Mouse (Mus musculus) erythroid progenitor cell, adult 5-6 weeks (primary cell): ENCODE data around the gene Smim13. TPM values are rescaled to one million over a fixed set of nuclear protein-coding genes. Genes with fewer than 3 reads are reported as not detected.
A peak's percentile ranks its signal among the peaks of the same experiment; 100 is the strongest.
"Not testable (repeated sequence)": the region's sequence is repeated elsewhere in the genome, so short reads cannot be mapped to it uniquely, and the experiment has no call there.

ENCODE experiments used
- ATAC-seq: replicated peaks from 2 replicates; pipeline ENCODE4 v1.8.0; 2016; ENCODE audit warnings: moderate number of reproducible peaks, mild to moderate bottlenecking, moderate TSS enrichment, inconsistent platforms; ENCODE audit not compliant: poor library complexity, low FRiP score, severe bottlenecking
- total RNA-seq, 2 experiments: library from RNA; stranded (forward) in 1 of 2; stranded (reverse) in 1 of 2; fragments of 150-400 nt in 1 of 2; fragments of 186-747, 209-891 nt in 1 of 2; gene quantifications; 2 replicates each; pipeline versions ENCODE4 v1.2.3 to v1.2.4; 2015 to 2017; ENCODE audit warnings: low replicate concordance in 2 of 2

Gene Smim13
- total RNA-seq, 2 experiments from 2014 or later = 0.84 to 5.4 TPM

DNA sequence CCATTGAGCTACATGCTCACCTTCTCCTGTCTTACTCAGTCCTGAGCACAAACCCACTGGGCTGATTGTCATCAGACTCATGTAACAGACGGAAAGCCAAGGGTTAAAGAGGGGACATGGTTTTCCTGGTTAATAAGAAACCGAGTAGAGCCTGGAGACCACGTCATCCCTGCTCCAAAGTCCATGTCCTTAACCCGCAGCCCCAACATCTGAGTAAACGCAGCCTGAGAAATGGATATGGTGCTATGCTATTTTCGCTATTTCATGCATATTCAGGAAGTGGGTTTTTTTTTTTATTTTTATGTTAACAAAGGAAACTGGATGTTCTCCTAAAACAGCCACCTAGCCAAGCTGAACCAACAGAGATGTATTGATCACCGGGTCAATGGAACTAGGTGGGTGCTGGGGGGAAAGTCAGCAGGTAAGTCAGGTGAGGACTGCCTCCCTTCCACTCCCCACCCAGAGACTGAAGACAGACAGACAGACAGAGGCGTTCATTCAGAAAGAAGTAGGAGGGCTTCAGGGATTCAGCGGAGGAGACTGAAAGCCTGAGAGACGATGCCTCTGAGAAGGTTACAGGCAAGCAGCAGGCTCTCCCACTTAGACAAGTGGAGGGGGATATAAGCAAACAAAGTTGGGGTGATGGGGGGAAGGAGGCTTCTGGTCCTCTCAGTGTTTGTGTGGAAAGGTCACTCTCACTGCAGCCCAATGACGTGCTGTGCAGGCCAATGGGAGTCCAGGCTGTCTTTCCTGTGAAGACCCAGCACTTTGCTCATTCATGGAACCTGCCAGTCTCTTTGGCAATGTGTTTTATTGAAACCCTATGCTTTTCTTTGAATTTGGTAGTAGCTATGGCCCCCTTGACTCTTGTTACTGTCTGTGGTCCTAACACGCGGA, 13.6 kb upstream of the Smim13 start:
- ATAC-seq = no peak

DNA sequence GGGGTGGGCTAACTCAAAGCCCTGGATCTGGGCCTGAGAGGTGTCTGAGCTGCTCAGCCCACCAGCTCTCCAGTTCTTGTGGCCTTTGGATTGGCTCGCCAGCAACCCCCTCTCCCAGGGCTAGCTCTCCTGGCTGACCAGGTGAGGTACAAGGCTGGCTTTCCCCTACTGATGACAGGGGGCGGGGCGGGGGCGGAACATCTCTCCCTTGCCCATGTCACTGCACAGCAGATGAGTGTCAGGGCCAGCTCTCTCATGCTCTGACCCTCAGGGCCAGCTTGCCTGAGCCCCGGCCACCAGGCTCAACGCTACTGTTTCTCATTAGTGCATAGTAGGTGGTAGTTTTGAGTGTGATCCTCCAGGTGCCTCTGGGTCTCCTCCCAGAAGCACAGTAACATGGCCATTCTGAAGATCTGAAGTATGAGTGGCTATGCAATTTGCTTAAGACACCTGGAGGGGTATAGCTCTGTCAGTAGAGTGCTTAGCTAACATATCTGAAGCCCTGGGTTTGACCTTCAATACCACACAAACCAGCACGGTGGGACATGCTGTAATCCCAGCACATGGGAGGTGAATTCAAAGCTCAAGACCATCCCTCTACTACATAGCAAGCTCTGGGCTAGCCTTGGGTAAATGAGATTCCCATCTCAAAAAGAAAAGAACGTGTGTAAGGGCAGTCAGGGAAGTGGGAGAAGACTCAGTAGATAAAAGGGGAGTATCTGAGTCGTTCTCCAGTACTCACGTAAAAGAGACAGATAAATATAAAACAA, 11.4 kb upstream of the Smim13 start:
- ATAC-seq = 0 out of 2 replicates have a peak, but pooled peaks have one; percentile 16

DNA sequence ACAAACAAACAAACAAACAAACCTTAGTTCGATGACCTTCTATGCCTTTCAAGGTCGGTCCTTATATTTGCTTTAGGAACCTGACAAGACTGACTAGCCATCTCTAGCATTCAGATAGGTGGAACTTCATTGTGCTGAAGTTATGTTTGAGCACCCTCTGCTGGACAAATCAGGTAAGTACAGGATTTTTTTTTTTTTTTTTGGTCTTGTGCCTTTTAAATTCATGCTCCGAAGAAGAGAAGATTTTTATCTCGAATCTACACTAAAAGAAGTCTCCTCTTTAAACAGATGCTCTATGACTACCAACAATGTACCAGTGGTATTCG, 10.9 kb upstream of the Smim13 start:
- 0 out of 2 replicates have a peak, but pooled peaks have one; percentile 50 for ATAC-seq

DNA sequence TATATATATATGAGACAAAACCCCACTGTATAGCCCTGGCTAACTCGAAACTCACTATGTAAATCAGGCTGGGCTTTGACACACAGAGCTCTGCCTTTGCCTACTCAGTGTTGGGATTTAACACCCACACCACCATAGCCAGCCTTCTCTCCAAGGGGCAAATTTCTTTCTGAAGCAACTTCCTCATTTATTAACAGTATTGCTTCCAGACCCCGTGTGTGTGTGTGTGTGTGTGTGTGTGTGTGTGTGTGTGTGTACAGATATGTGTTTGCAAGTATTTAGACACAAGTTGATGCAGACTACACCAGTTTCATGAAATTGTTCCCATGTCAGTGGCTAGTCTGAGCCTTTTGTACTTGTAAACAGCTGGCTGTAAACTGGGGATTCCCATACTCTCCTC, 8.1 kb upstream of the Smim13 start:
- no peak for ATAC-seq

DNA sequence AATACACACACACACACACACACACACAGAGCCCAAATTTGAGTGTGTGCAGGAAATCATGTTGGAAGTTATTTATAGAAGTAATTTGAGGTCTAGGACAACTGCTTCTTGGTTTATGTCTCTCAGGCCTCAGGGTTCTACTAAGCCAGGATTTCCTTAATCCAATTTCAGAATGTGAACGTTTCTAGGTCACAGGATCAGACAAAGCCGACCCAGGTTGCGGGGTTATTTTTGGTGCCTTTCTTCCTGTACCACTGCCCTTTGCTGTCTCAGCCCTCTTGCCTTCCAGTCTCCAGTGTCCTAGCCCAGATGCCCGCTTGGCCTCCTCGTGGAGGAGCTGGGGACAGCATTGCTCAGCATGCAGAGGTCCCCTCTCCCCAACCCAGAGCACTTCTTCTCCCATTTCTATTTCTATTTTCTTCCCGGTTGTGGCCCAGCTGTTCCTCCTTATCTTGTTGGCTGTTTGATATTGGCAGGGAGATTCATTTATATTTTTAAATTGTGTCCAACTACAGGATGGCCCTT, 5.3 kb upstream of the Smim13 start:
- no peak for ATAC-seq

DNA sequence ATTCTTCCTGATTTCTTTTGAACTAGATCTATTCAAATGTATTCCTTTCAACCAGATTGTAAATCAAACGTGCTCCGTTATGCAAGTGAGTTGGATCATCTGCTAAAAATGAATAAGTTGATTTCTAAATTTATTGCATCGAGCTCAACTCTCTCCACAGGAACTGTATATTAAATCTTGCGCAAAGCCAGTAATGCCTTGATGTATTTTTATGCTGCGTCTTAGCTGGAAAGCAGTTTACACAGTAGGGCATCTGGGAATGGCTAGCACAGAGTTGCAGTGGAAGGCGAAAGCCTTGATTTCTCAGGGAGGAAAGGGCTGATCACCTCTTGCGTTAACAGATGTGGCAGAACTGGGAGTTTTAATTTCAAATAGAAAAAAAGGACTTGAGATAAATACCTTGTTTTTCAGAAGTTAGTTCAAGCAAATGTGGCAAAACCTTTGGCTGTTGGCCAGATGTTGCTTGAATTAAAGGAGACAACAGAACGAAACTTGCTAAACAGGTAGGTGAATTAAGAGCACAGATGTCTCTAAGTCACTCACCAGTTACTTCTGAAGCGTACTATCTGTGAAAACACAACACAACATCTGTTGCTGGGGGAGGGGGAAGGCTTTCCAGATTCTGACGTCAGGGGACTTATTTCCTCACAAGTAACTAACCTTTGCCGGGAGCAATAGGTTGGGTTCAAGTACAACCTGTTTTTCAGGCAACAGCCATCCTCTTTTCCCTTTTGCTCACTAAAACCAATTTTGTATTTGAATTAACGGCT, 708 bp upstream of the Smim13 start:
- peak; percentile 46 for ATAC-seq

DNA sequence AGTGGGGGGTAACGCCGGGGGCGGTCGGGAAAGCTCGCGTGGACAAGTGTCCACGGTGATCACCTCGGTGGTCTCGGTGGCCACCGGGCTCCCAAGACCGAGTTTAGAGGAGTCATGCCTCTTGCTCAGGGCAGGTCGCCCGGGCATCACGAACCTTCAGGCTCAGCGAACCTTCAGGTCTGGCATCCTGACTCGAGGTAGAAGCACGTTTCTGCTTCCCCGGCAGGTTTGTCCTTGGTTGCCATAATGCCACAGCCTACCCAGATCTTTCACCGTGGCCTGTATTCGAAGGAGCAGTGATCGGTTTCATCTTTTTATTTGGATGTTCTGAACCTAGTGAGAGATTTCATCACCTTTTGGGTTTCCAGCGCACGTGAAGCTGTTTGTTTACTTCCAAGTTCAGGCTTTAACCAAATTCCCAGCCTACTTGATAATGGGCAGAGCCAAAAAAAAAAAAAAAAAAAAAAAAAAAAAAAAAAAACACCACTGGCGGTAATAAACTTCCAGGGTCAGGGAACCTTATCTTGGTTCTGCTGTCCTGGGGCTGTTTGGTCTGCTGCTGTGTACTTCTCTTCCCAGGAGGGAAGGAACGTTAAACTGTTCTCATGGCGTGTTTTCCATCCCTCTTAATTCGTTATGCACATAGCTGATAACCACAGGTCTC, 806 bp downstream of the Smim13 start:
- no peak; the same call in 1 of the 2 replicates for ATAC-seq

DNA sequence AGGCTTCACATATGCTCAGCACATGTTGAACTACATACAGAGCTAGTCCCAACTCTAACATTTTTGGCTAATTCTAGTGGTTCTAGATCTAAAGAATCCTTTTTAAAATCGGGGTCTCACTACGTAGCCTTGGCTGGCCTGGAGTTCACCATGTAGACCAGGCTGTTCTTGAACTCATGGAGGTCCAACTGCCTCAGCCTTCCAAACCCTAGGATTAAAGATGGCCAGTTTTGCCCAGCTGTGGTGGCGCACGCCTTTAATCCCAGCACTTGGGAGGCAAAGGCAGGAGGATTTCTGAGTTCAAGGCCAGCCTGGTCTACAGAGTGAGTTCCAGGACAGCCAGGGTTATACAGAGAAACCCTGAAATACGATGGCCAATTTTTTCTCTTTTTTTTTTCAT, 1.6 kb downstream of the Smim13 start:
- ATAC-seq = not testable (repeated sequence)

DNA sequence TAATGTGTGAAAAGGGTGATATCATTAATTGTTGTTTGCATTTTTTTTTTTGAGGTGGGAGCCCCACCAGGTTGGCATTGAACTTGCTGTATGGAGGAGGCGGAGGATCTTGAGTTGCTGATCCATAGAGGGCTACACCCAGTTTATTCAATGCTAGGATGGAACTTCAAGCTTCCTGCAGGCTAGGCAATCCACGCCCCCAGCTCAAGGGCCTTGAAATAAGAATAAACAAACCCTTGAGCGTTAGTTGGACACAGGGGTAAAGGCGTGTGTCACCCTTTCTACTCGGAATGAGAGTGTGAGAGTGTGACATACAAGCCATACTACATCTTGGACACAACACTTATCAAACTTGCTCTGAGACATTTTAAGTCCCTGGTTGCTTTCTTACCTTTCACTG, 2.0 kb downstream of the Smim13 start:
- no peak for ATAC-seq

DNA sequence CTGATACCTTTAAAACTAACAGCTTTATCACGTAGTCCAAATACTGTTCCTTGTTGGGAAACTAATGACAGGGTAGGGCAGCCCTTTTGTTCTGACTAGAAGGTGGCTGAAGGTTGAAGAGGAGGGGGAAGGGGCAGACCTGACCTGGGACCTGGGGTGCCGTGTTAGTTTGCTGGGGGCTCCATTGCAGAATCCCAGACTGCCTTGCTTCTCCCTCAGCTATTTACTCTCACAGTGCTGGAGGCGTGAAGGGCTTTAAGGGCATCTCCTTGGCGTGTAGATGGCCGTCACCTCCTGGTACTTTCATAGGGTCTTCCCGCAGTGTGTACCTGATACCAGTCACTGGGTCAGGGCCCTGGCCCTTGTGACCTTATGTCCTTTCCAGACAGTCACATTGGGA, 2.5 kb downstream of the Smim13 start:
- no peak for ATAC-seq

DNA sequence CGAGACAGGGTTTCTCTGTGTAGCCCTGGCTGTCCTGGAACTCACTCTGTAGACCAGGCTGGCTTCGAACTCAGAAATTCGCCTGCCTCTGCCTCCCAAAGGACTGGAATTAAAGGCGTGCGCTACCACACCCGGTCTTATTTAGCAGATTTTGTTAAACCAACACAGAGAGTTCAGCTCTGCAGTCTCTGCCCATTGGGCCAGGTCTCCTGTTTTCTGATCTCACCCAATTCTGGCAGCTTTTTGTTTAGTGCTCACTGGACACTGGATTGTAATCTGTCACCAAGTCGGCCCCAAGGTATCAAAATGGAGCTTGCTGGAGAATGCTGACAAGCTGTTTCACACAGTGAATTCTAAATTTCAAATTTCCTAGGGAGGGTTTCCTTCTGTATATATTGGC, 3.1 kb downstream of the Smim13 start:
- no peak for ATAC-seq

DNA sequence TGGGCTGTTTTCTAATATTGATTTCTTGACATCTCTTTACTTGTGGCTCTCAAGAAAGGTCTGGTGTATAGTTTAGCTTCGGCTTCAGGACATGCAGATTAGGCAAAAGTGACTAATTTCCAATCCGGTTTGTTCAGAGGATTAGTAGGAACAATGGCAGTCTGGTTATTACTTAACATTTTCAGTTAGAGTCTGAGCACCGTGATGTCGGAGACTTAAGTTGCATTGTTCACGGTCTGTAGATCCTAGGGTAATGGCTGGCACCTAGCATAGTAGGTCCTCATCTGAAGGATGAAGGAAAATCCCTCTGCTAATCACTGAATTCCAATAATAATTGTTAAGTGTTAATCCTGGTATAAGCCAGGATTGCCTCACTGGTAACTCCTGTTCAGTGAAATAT, 6.5 kb downstream of the Smim13 start:
- ATAC-seq = no peak

DNA sequence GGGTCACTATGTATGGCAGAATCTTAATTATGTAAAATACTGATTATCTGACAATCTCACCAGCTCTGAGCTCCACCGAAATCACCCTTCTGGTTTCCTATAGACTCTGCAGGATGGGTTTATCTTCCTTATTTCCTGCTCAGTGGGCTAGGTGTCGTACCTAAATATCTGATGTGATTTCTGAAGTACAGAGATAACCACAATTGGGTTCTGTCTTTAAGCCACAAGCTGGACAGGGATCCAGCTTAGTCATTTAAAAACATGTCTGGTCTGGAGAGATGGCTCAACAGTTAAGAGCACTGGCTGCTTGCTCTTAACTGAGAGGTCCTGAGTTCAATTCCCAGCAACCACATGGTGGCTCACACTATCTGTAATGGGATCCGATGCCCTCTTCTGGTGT, 7.3 kb downstream of the Smim13 start:
- no peak for ATAC-seq

DNA sequence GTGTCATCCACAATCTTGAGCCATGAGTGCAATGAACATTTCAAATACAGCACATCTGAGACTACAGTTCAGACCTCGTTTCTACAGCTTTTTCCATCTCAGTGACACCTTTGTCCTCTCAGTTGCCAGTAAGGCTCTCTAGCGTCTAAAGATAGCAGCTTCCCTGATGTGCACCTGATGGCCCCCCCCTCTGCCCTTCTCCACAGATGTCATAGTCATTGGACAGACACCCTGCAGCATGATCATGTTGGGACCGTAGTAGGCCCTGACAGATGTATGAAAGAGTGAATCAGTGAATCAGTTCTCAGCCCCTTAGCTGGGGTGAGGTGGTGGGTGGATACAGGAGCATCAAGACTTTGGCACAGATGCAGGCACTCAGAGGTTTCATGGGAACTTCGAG, 8.2 kb downstream of the Smim13 start:
- ATAC-seq = no peak

DNA sequence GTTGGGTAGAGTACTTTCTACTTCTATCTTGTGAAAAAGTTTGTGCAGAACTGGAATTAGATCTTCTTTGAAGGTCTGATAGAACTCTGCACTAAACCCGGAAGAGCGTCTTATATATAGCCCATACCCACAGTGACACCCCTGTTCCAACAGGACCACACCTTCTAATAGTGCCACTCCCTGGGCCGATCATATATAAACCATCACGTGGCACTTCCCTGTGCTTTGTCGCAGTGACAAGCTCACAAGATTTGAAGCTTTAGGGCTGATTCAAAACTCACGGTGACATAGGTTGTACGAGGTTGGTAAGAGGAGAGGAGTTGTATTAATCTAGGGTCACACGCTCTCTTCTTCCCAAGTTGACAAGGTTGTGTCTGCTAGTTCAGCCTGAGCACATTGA, 12.0 kb downstream of the Smim13 start:
- not testable (repeated sequence) for ATAC-seq

DNA sequence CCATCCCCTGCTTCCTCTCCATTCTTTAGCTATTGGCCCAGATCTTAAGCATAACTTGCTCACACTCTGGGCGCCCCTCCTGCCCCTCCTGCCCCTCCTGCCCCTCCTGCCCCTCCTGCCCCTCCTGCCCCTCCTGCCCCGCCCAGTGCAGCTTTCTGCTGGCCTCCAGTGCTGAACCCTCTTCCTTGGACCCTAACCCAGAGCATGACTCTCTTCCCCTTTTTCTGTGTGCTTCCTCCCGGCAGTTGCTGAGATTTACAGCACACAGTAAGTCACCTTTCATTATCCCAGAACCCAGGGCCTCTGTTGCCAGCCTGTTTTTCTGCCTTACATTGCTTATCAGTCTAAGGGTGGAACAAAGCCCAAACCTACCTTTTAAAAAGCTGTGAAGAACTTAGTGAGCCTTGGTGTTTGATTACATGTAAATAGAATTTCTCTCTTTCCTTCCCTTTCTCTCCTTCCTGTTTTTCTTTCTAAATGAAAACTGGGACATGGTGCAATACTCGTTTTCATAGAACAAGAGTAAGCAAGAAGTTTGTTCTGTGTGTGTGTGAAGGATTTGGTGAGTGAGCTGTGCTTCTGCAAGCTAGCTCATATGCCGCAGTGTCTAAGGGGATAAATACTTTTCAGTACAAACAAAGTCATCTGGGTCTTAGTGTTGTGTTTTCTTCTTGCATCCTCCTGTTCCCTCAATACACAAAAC, 13.8 kb downstream of the Smim13 start:
- no peak for ATAC-seq

DNA sequence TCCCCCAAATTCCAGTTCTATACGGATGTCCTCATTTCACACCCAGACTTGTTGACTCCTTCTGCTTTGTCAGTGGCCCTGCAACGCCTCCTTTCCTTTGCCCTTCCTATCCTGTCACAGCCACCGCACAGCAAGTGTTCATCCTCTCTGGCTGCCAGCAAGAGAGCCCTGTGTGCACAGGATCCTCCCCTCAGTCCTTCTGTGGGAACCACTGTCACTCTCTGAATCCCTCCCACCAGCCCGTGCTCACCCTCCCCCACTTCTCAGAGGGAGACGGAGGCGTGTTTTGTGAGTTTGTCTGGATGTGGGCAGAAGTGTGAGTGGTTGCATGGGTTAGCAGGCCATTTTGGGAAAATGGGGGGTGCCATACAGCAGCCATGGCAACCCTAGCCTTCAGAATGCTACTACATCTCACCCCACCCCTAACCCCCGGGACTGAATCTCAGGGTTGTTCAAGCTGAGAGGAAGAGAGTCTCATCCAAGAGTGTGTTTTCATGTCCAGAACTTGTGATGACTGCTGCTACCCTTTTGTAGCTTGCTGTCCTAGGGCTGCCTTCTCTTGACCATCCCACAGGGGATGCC, 18.3 kb downstream of the Smim13 start:
- ATAC-seq = no peak

DNA sequence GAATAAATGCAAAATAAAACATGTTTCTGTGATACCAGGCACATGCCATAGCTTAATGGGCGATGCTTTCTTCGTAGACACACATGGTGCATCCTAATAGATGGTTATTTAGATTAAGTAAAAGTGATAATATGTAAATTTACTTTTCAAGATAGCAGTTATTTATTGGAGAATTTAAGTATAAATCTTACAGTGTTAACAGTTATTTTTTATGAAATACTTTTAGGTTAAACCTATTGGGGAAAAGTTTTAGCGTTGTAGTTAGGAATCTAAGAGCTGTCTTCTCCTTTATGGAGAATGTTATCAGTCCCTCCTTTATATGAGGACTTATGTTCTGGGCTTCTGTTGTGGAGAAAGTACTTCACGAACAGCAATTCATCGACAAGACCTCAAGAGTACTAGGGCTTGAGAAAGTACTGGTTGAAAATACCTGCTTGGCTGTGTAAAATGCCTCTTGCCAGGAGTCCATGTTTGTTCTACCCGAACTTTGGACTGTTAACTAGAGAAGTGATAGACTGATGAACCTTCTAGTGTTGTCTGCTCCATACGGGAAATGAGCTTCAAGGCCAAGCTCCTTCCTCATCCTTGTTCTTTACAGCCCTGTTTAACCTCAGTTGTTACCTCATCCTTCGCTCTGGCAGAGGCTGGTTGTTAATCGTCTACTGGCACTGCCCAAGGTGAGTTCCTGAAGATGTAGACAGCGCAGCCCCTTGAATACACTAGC, 24.4 kb downstream of the Smim13 start, which contains the start of gene Gm17364:
Gene Gm17364 (minus strand): TSS at position 51 of the 724 bp plus-strand sequence.
- ATAC-seq = no peak
